Mouse (Mus musculus) heart, embryonic 16.5 days (tissue): Measurements from ENCODE around the gene Vat1l. TPM values are rescaled to one million over a fixed set of nuclear protein-coding genes. Genes with fewer than 3 reads are reported as not detected.
A peak's percentile ranks its signal among the peaks of the same experiment; 100 is the strongest.

Experiments
- ATAC-seq: fragments of 200-750 bp; cut with Nextera tagmentation; replicated peaks from 2 replicates; pipeline ENCODE4 v1.8.0; 2017; ENCODE audit warnings: moderate number of reproducible peaks; ENCODE audit not compliant: insufficient read depth, low FRiP score; ENCODE audit errors: extremely low read depth
- H3K27ac ChIP-seq: fragments of 300-500 bp; sonication (generic); 2 replicates; pipeline ENCODE4 v1.5.1; 2014; ENCODE audit warnings: mild to moderate bottlenecking, low read length, control low read depth, moderate library complexity
- H3K27me3 ChIP-seq: fragments of 300-500 bp; sonication (generic); 2 replicates; pipeline ENCODE4 v1.6.1; 2014; ENCODE audit warnings: low read length, mixed read lengths; ENCODE audit not compliant: control insufficient read depth, insufficient read depth
- H3K36me3 ChIP-seq: fragments of 300-500 bp; sonication (generic); 2 replicates; pipeline ENCODE4 v1.6.1; 2014; ENCODE audit not compliant: control insufficient read depth, insufficient read depth
- H3K4me1 ChIP-seq: fragments of 300-500 bp; sonication (generic); 2 replicates; pipeline ENCODE4 v1.6.1; 2014; ENCODE audit warnings: low read length, mixed read lengths; ENCODE audit not compliant: control insufficient read depth, insufficient read depth
- H3K4me2 ChIP-seq: fragments of 300-500 bp; sonication (generic); 2 replicates; pipeline ENCODE4 v1.6.1; 2014; ENCODE audit warnings: low read depth, mild to moderate bottlenecking, control low read depth, low read length
- H3K4me3 ChIP-seq: fragments of 300-500 bp; sonication (generic); 2 replicates; pipeline ENCODE4 v1.5.1; 2014; ENCODE audit warnings: mild to moderate bottlenecking, control low read depth, low read length
- H3K9ac ChIP-seq: fragments of 300-500 bp; sonication (generic); 2 replicates; pipeline ENCODE4 v1.6.1; 2014; ENCODE audit warnings: low read length, control low read depth
- H3K9me3 ChIP-seq: fragments of 300-500 bp; sonication (generic); replicated peaks from 2 replicates; pipeline ENCODE4 v1.6.1; 2016; ENCODE audit warnings: low read length; ENCODE audit not compliant: control insufficient read depth
- WGBS: fragments of 180-500 bp; shearing (Covaris S2); extraction: QIAGEN DNeasy Blood & Tissue Kit; methylation state at CpG from one replicate; pipeline ENCODE4 v1.1.7; 2014; 5-methylcytosine and 5-hydroxymethylcytosine counted together
- polyA plus RNA-seq: library from polyadenylated mRNA; unstranded; fragments of >200 nt; fragmentation: Nextera tagmentation; extraction: Ambion mirVana; gene quantifications from 2 replicates; pipeline ENCODE4 v1.2.1, GENCODE M21; 2015

The Vat1l gene
- polyA plus RNA-seq = 0.40 and 0.41 TPM in 2 replicates

DNA sequence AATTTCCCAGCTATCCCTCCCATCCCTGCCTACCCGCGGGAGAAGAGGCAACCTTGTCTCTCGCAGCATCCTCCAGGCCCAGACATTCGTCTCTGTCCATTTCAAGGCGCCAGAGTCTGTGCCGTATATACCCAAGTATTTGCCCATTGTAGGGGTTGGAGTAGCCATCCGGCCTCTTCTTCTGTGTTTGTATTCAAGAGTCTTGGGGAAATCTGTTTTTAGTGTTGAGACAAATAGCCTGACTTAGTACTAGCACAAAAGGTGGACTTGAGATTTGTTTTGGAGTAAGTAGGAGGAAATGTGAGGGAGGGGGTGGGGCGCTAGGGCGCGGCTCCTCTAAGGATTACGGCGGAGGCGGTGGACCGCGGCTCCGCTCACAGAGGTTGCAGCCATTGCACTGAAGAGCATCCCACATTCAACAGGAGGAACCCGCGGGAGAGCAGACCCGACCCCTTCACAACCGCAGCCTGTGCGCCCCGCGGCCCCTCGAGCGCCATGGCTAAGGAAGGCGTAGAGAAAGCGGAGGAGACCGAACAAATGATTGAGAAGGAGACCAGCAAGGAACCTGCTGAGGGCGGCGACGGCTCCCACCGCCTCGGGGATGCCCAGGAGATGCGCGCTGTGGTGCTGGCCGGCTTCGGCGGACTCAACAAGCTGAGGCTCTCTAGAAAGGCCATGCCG is at the start of gene Vat1l:
Vat1l (plus strand) TSS at position 392 of the 681 bp plus-strand sequence.
- peak within 1 kb of the TSS; percentile 75 for H3K4me2 ChIP-seq
- H3K4me1 ChIP-seq = peaks cover 6% of the 10 kb centered on the region; the same call in 1 of the 2 replicates
- peak within 1 kb of the TSS; percentile 48 for H3K4me3 ChIP-seq
- H3K36me3 ChIP-seq = no peaks in the 10 kb centered on the region
- peaks cover 39% of the 10 kb centered on the region for H3K27me3 ChIP-seq
- H3K27ac ChIP-seq = no peak within 1 kb of the TSS
- ATAC-seq = no peak
- whole genome bisulfite sequencing = under 1% methylated on average over 39 of the region's 39 CpGs
- H3K9me3 ChIP-seq = no peaks in the 10 kb centered on the region
- H3K9ac ChIP-seq = no peak within 1 kb of the TSS

DNA sequence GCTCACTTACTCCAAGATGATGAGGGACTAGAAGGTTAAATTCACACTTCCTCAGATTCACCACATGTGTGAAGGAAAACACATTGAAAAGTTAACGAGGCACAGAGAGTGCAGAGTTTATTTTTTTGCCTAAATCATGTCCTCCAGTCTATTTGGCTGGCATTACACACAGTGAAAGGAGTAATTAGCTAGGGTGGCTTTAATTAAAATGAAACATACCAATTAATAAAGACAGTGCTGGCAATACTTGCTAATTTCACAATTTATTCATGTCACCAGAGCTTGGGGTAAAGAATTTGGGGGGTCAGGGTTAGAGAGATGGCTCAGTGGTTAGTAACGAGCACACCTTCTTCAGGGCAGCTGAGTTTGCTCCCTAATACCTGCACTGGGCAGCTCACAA is 46.8 kb upstream of the Vat1l start:
- Histone ChIP-seq H3K9me3 (no peaks in the 10 kb centered on the region), H3K27me3 (no peaks in the 10 kb centered on the region), H3K9ac (no peak overlapping the region), H3K36me3 (no peaks in the 10 kb centered on the region), H3K4me2 (no peak overlapping the region), H3K27ac (no peak overlapping the region), H3K4me3 (no peak overlapping the region), H3K4me1 (no peaks in the 10 kb centered on the region)
- 68% methylated on average over 2 of the region's 2 CpGs for WGBS
- no peak for ATAC-seq

DNA sequence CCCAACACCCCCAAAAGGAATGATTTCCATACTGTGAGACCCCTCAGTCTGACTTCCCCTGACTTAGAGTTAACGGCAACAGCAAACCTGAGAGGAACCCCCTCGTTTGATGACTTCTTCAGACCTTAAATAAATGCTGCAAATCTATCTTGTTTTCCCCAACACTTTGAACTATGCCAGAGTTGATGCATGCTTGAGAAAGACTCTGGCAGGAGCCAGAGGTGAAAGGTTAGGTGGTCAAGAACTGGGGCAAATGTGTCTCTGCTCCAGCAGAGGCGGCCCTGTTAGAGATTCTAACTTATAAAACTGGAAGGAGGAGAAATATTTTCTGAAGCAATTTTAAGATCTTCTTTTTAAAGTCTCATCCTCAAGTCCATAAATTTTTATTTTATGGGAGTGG is 45.7 kb upstream of the Vat1l start:
- Histone ChIP-seq H3K4me3 (no peak overlapping the region), H3K4me2 (no peak overlapping the region), H3K4me1 (no peaks in the 10 kb centered on the region), H3K9ac (no peak overlapping the region), H3K9me3 (no peaks in the 10 kb centered on the region), H3K36me3 (no peaks in the 10 kb centered on the region), H3K27me3 (no peaks in the 10 kb centered on the region), H3K27ac (no peak overlapping the region)
- ATAC-seq = no peak
- 70% methylated on average over 3 of the region's 3 CpGs for WGBS

DNA sequence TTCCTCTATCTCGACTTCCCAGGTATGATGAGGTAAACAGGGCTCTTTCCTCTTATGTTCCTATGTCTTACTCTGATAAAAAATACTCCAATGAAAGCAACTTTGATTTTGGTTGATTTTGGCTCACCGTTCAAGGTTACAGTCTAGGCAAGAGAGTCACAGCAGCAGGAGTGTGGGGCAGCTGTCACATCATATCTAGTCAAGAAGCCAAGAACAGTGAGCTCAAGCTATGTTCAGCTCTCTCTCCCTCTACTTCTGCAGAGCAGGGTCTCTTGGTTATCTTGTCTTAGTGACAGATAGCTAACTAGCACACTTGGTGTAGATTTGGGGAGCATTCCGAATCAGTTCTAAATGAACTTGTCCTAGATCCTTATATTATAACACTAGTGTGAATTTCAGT is 41.5 kb upstream of the Vat1l start:
- ATAC-seq = no peak

DNA sequence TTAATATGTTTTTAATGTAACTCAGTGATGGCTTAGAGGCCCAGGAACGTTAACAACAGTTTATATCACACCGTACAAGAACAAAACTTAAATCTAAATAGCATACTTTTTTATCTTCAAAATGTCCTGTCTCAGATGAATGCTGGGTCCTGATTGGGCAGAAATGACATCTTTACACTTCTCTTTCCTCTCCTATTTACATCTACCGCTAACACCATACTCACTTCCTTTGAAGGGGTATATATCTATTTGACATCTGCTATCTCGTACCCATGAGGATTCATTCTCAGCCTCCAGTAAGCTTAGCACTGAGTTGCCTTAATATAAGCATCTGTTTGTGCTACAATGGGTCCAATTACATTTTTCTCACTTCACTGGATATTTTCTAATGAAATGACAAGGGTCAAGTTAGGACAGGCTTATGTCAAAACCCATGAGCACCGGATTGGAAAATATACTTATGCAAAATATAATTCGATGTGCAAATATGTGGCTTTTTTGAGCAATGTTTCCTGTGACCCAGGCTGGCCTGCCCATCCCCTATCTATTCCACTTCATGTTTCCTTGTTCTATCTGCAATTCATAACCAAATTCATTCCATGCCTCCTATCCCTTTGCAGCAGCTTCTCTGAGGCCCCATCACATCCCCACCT is 40.8 kb upstream of the Vat1l start:
- Histone ChIP-seq H3K4me2 (no peak overlapping the region), H3K4me3 (no peak overlapping the region), H3K36me3 (no peaks in the 10 kb centered on the region), H3K27me3 (no peaks in the 10 kb centered on the region), H3K27ac (no peak overlapping the region), H3K4me1 (no peaks in the 10 kb centered on the region), H3K9me3 (no peaks in the 10 kb centered on the region), H3K9ac (no peak overlapping the region)
- 80% methylated on average over 6 of the region's 6 CpGs for WGBS
- no peak for ATAC-seq

More for the DNA sequence above, 41.5 kb upstream of the Vat1l start:
- Histone ChIP-seq H3K4me1 (no peaks in the 10 kb centered on the region), H3K27ac (no peak overlapping the region), H3K36me3 (no peaks in the 10 kb centered on the region), H3K9me3 (no peaks in the 10 kb centered on the region), H3K4me3 (no peak overlapping the region), H3K4me2 (no peak overlapping the region), H3K9ac (no peak overlapping the region), H3K27me3 (no peaks in the 10 kb centered on the region)
- 70% methylated on average over 3 of the region's 3 CpGs for WGBS

DNA sequence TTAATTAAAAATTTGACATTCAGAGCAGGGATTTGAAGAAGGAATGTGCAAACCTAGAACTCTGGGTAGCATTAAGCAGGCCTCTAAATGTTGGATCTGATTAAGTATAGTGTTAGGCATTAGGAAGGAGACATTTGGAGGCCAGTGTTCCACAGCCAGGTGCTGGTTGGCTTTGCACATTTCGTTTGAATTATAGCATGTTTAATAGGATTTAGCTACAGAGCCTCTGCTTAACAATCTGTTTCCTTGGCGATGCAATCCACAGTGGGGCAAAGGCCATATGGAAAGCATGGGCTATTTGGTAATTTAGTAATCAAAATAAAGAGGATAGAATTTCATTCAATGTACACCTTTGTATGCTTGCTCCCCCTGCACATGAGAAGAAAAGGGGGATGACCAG is 39.7 kb upstream of the Vat1l start:
- Histone ChIP-seq H3K4me3 (no peak overlapping the region), H3K9ac (no peak overlapping the region), H3K4me2 (no peak overlapping the region), H3K9me3 (no peaks in the 10 kb centered on the region), H3K27ac (no peak overlapping the region), H3K27me3 (no peaks in the 10 kb centered on the region), H3K4me1 (no peaks in the 10 kb centered on the region), H3K36me3 (no peaks in the 10 kb centered on the region)
- 72% methylated on average over 2 of the region's 2 CpGs for WGBS
- no peak for ATAC-seq

DNA sequence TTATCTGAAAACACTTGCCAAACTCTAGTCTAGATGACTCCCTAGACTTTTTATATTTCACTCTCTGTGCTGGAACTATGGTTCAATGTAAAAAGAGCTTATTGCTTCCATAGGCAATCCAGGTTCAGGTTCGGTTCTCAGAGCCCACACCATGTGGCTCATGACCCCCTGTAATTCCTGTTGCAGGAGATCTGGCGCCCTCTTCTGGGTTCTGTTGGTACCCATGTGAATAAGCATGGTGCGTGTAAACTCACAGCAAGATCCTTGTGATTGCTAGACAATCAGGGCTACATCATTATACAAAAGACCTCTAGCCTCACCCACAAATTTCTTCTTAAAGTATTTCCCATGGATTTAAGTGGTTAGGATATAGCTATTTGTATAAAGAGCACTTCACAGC is 28.7 kb upstream of the Vat1l start:
- Histone ChIP-seq H3K27ac (no peak overlapping the region), H3K4me2 (no peak overlapping the region), H3K9ac (no peak overlapping the region), H3K36me3 (no peaks in the 10 kb centered on the region), H3K4me3 (no peak overlapping the region), H3K27me3 (no peaks in the 10 kb centered on the region), H3K9me3 (no peaks in the 10 kb centered on the region), H3K4me1 (no peaks in the 10 kb centered on the region)
- ATAC-seq = no peak
- WGBS = 65% methylated on average over 3 of the region's 3 CpGs

DNA sequence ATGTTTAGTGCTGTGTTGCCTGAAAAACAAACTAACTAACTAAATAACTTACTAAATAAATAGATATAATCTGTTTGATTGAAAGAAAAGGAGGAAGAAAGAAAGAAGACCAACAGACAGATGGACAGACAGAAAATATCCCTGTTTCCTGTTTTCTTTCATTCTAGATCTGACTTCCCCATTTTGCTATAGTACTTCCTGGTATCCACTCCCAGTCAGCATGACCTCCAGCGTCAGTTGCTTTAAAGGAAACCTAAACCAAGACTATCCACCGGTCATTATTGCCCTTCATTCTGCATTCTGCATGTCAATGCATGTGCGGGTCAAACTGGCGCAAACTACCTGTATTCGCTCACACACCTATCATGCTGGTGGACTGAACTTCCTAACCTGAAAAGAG is 12.1 kb upstream of the Vat1l start:
- WGBS = 87% methylated on average over 5 of the region's 5 CpGs
- H3K4me1 ChIP-seq = no peaks in the 10 kb centered on the region

DNA sequence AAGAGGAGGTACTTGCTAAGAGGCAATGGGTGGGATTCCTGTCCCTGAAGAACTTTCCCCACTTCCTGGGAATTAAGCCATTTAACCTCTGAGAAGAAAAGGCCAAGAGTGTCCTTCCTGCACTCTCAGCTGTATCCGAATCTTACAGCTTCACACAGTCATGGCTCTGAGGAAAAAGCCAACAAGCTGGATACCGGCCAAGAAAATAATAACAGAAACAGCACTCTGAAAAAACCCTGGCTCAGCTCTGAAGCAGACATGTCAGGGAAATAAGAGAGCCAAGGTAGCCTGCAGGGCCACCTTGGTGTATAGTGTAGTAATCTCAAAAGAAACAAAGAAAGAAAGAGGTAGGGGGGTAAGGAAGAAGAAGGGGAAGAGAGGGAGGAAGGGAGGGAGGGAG is 6.4 kb upstream of the Vat1l start:
- no peak overlapping the region for H3K4me3 ChIP-seq
- H3K4me2 ChIP-seq = no peak overlapping the region
- no peak overlapping the region for H3K27ac ChIP-seq
- H3K27me3 ChIP-seq = peaks cover 8% of the 10 kb centered on the region
- no peak overlapping the region for H3K9ac ChIP-seq
- 44% methylated on average over 2 of the region's 2 CpGs for WGBS
- H3K9me3 ChIP-seq = no peaks in the 10 kb centered on the region
- H3K36me3 ChIP-seq = no peaks in the 10 kb centered on the region
- H3K4me1 ChIP-seq = no peaks in the 10 kb centered on the region
- no peak for ATAC-seq

More for the DNA sequence above, 12.1 kb upstream of the Vat1l start:
- Histone ChIP-seq H3K27ac (no peak overlapping the region), H3K9ac (no peak overlapping the region), H3K4me3 (no peak overlapping the region), H3K9me3 (no peaks in the 10 kb centered on the region), H3K27me3 (no peaks in the 10 kb centered on the region), H3K4me2 (no peak overlapping the region), H3K36me3 (no peaks in the 10 kb centered on the region)
- no peak for ATAC-seq
